Mouse (Mus musculus): ENCODE results near the gene D8Ertd738e.

GRCm38 (mm10) chr8:84276447-84276846 is 26.9 kb upstream of the D8Ertd738e start:
- no peak for TF ChIP-seq CTCF (IDR thresholded peaks at IDR 0.05)
- no peak for TF ChIP-seq EP300 (IDR thresholded peaks at IDR 0.05; ENCODE audit: insufficient read depth, low read depth, low read length)
